Mouse (Mus musculus) gastrocnemius, postnatal 36 days (tissue): ENCODE data around the gene Itgb5. TPM values are rescaled to one million over a fixed set of nuclear protein-coding genes. Genes with fewer than 3 reads are reported as not detected.

Experiments used
- DNase-seq, 2 experiments: peaks; one replicate each; pipeline ENCODE4 v3.0.0; 2022
- intact Hi-C: fragments of 180-260 bp; cut with DNase I; formaldehyde crosslinking; loops from one replicate; pipeline ENCODE4 v1.15.1; 2025
- total RNA-seq, 2 experiments: library from RNA; stranded (reverse); gene quantifications; 2 replicates each; pipeline ENCODE4 v1.2.3; 2021

Gene Itgb5
- total RNA-seq, 2 experiments from 2014 or later, result 47.5 to 51.9 TPM

GRCm38 (mm10) chr16:33829842-33830511, 512 bp downstream of the Itgb5 start:
- DNase-seq, result peak; percentile 39 to 65
- intact Hi-C loops, result loop anchor here (10.0 kb wide), 1 partner anchor 55 kb away; no protein-coding TSS in a partner anchor

- no peak for DNase-seq
- intact Hi-C loops, result loop anchor here (10.0 kb wide), 1 partner anchor 54 kb away; no protein-coding TSS in a partner anchor
Measured at GRCm38 (mm10) chr16:33830512-33831105, 1.1 kb downstream of the Itgb5 start.

GRCm38 (mm10) chr16:33832057-33832456, 2.6 kb downstream of the Itgb5 start:
- intact Hi-C loops, result loop anchor here (10.0 kb wide), 1 partner anchor 53 kb away; no protein-coding TSS in a partner anchor

GRCm38 (mm10) chr16:33832728-33833428, 3.4 kb downstream of the Itgb5 start:
- no peak for DNase-seq
- intact Hi-C loops, result loop anchor here (10.0 kb wide), 1 partner anchor 52 kb away; no protein-coding TSS in a partner anchor

More at GRCm38 (mm10) chr16:33832057-33832456, 2.6 kb downstream of the Itgb5 start:
- DNase-seq, result no peak

GRCm38 (mm10) chr16:33833429-33833753, 3.9 kb downstream of the Itgb5 start:
- intact Hi-C loops, result loop anchor here (10.0 kb wide), 1 partner anchor 51 kb away; no protein-coding TSS in a partner anchor

GRCm38 (mm10) chr16:33833781-33834482, 4.5 kb downstream of the Itgb5 start:
- intact Hi-C loops, result loop anchor here (10.0 kb wide), 1 partner anchor 51 kb away; no protein-coding TSS in a partner anchor

More at GRCm38 (mm10) chr16:33833429-33833753, 3.9 kb downstream of the Itgb5 start:
- DNase-seq, result no peak

GRCm38 (mm10) chr16:33836676-33837075, 7.2 kb downstream of the Itgb5 start:
- DNase-seq, result peak in 1 of 2 experiments; percentile 35
- intact Hi-C loops, result loop anchor here (10.0 kb wide), 1 partner anchor 48 kb away; no protein-coding TSS in a partner anchor

More at GRCm38 (mm10) chr16:33833781-33834482, 4.5 kb downstream of the Itgb5 start:
- DNase-seq, result peak in 1 of 2 experiments; percentile 50

GRCm38 (mm10) chr16:33837191-33837590, 7.7 kb downstream of the Itgb5 start:
- intact Hi-C loops, result loop anchor here (10.0 kb wide), 1 partner anchor 48 kb away; no protein-coding TSS in a partner anchor
- no peak for DNase-seq

- intact Hi-C loops, result no loop called here
- DNase-seq, result no peak
Measured at GRCm38 (mm10) chr16:33840616-33841015, 11.2 kb downstream of the Itgb5 start.

- no peak for DNase-seq
- intact Hi-C loops, result no loop called here
Measured at GRCm38 (mm10) chr16:33842081-33842880, 12.8 kb downstream of the Itgb5 start.

GRCm38 (mm10) chr16:33844150-33844611, 14.7 kb downstream of the Itgb5 start:
- DNase-seq, result no peak
- intact Hi-C loops, result no loop called here

GRCm38 (mm10) chr16:33844866-33845265, 15.4 kb downstream of the Itgb5 start:
- intact Hi-C loops, result no loop called here

GRCm38 (mm10) chr16:33853271-33853670, 23.8 kb downstream of the Itgb5 start:
- no peak for DNase-seq
- intact Hi-C loops, result no loop called here

More at GRCm38 (mm10) chr16:33844866-33845265, 15.4 kb downstream of the Itgb5 start:
- DNase-seq, result no peak

GRCm38 (mm10) chr16:33858766-33859165, 29.3 kb downstream of the Itgb5 start:
- intact Hi-C loops, result no loop called here
- DNase-seq, result no peak

GRCm38 (mm10) chr16:33859380-33859779, 29.9 kb downstream of the Itgb5 start:
- intact Hi-C loops, result no loop called here
- no peak for DNase-seq

- intact Hi-C loops, result no loop called here
Measured at GRCm38 (mm10) chr16:33859988-33860700, 30.7 kb downstream of the Itgb5 start.

GRCm38 (mm10) chr16:33862406-33862805, 32.9 kb downstream of the Itgb5 start:
- DNase-seq, result no peak
- intact Hi-C loops, result no loop called here

More at GRCm38 (mm10) chr16:33859988-33860700, 30.7 kb downstream of the Itgb5 start:
- peak; percentile 73 to 86 for DNase-seq

- no peak for DNase-seq
- intact Hi-C loops, result no loop called here
Measured at GRCm38 (mm10) chr16:33863208-33863751, 33.8 kb downstream of the Itgb5 start.
